Mouse (Mus musculus): ENCODE results near the gene Plod2. TPM values are rescaled to one million over a fixed set of nuclear protein-coding genes. Genes with fewer than 3 reads are reported as not detected.

The Plod2 gene
- 3.3 and 4.2 TPM in 2 replicates for polyA plus RNA-seq (2012; rRNA removed)

DNA sequence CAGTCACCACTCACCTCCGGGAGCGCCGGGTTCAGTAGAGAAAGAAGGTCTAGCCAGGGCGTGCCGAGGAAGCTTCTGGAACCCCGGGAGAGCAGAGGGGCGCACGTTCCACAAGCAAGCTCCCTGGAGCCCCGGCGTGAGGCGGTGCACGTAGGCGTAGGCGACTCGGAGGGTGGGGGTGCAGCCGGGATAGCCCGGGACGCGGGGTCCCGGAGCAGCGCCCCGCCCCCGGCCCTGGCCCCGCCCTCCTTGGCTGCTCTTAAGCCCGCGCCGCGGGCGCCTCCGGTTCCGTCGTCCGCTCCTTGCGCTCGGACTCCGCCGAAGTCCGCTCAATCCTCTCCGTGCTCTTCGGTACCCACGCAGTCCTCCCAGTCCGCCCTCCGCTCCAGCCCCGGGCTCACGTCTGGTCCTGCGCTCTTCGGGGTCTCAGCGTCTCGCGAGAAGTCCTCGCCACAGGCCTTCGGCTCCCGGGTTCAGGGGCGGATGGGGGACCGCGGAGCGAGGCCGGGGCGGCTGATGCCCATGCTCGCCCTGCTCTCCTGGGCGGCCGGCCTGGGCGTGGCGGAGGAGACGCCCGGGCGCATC is at the start of gene Plod2:
Gene Plod2, plus strand, starts transcription at position 247 of the 585 bp plus-strand sequence.

Other genes starting within 250 kb of the Plod2 start
- gene 1700057G04Rik, start 232.8 kb upstream of the Plod2 start, polyA plus RNA-seq (2012; rRNA removed) = not detected in 2 replicates
- gene Plscr4, start 84.8 kb upstream of the Plod2 start, polyA plus RNA-seq (2012; rRNA removed) = 5.3 and 6.2 TPM in 2 replicates

Measured in colon, adult 2 months (tissue).